Mouse (Mus musculus) regulatory T cell (primary cell): ENCODE measurements around the gene Gm4631.
"Not testable (repeated sequence)": the region's sequence is repeated elsewhere in the genome, so short reads cannot be mapped to it uniquely, and the experiment has no call there.

Experiments
- in situ Hi-C: fragments of 300-600 bp; cut with MboI, MseI; formaldehyde crosslinking; loops from one replicate; pipeline ENCODE4 v1.15.1; 2025; ENCODE audit warnings: high pct_unique_total_duplicates

The Gm4631 gene

DNA sequence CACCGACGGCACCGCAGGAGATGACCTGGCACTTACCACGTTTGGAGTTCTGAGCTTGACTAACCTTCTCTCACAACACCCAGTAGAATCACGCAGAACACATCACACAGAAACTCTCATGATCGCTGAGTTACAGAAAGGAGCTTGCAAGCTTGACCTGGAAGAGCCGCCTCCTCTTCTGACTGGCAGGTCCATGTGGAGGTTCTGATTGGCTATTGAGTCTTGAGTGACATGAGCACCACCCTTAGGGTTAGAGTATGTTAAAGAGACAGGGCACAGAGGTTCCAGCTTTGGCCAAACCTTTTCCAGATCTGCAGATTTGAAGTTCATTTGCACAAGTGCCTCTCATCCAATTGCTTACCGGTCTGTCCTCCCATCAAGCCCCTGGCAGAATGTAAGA, at the start of gene Gm4631:
TSS of gene Gm4631 (minus strand) at position 101 of the 400 bp plus-strand sequence.
- in situ Hi-C loops, result not testable (repeated sequence)

DNA sequence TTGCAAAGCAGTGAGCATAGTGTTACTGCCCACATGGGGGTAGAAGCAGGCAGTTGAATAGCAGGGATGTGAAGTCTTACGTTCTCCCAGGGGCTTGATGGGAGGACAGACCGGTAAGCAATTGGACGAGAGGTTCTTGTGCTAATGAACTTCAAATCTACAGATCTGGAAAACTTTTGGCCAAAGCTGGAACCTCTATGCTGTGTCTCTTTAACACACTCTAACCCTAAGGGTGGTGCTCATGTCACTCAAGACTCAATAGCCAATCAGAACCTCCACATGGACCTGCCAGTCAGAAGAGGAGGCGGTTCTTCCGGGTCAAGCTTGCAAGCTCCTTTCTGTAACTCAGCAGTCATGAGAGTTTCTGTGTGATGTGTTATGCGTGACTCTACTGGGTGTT, 34.1 kb upstream of the Gm4631 start, which contains the start of gene Zfp968:
TSS of gene Zfp968 (plus strand) at position 301 of the 400 bp plus-strand sequence.
- in situ Hi-C loops, result not testable (repeated sequence)

DNA sequence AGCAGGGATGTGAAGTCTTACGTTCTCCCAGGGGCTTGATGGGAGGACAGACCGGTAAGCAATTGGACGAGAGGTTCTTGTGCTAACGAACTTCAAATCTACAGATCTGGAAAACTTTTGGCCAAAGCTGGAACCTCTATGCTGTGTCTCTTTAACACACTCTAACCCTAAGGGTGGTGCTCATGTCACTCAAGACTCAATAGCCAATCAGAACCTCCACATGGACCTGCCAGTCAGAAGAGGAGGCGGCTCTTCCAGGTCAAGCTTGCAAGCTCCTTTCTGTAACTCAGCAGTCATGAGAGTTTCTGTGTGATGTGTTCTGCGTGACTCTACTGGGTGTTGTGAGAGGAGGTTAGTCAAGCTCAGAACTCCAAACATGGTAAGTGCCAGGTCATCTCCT, 63.2 kb downstream of the Gm4631 start, which contains the start of gene Gm14440:
TSS of gene Gm14440 (plus strand) at position 301 of the 400 bp plus-strand sequence.
- in situ Hi-C loops, result not testable (repeated sequence)
